Mouse (Mus musculus): ENCODE measurements around the gene Ank2.
"Not testable (repeated sequence)": the region's sequence is repeated elsewhere in the genome, so short reads cannot be mapped to it uniquely, and the experiment has no call there.

Ank2 gene

DNA sequence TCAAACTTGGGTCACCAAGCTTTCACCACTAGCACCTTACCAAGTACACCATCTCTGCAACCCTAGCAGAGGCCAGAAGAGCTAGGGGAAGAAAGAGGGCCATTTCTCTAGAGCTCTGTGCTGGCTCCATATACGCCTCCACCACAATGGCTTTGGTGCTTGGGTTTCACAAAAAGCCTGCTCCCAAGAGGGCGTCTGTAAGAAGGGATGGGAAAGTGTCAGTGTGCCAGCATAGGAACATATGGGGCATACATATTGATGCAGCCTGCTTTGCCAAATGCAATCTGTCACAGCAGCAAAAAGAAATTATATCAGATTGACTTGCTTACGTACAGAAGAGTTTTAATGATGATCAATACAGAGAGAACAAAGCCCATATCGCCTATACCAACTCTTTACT, 82.2 kb downstream of the Ank2 start:
- no peak for DNase-seq (ENCODE audit: inconsistent ontology term)

DNA sequence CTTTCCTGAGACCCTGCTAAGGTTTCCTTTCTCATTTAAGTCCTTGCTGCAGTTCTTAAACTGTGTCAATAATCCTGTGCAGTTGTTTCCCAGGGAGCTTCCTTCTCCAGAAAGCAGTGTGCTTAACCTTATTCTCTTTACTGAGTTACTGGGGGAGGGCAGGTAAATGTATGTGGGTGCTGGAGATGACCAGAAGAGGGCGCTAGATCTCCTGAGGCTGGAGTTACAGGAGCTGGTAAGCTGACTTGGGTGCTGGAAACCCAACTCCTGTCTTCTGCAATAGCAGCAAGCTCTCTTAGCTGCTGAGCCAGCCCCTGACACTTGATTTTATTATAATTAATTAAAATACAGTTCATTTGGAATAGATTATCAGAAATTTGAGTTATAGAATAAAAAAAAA, 84.7 kb downstream of the Ank2 start:
- no peak for DNase-seq (ENCODE audit: inconsistent ontology term)

DNA sequence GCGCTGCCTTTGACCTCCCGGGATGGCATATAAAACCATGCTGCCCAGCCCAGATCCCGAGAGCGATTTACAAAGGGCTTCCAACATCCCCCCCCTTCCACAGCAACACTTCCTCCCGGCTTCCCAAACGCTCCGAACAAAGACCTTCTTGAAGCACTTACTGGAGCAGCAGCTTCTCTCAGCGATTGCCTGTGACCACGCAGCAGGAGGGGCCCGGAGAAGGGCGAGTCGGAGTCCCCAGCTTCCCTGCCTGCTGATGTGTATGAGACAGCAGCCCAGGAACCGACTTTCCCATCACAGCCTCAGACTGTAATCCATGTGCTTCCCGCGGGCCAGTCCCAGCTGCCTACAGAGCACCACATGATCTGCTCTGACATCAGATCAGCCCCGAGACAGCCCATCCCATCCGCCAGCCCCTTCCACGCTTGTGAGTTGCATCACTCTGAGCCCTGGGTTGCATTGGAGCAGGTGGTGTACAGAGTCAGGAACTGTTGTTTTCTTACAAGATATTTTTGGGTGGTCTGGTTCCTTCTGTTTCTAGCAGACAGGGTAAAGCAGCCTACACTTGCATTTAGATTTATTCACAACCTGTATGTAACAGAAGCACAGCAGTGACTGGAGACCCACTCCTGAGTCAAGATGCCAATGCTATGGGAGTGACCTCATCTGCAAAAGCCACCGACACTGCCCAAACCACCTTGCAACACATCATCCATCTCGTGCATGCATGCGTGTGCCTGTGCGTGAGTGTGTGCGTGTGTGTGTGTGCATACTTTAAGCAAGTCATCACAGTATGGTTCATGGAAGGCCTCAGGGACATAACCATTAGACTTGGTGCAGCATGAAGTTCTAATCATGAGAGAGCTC, 90.2 kb downstream of the Ank2 start:
- peak; percentile 85 for DNase-seq (ENCODE audit: inconsistent ontology term)

DNA sequence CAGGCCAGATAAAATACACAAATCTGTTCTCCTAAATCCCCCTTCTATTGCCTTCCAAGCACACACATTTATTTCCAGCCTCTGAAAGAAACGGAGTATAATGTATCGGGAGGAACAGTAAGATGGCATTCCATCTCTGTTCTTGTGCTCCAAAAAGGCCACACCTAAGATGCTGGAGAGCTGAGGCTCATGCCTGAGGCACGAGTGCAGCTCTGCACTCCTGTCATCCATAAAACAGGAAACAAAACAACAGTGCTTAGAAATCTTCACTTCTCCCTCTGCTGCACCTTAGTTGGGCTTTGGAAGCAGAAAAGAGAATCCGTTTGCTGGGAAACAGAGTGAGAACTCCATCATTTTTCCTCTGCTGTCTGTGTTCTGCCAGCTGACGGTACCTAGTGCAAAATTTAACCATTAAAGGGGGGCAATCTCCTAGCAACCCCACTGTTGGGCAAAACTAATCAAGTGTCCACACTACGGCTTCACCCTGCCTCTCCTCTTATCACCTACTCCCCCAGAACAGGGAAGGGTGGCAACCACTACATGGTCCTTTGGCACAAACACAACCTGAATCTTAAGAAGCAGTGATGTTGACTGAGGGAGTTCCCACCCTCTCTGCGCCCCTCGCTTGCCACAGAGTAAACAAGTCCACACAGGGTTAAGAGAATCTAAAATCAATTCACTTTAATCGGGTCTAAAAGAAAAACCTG, 91.1 kb downstream of the Ank2 start:
- DNase-seq (ENCODE audit: inconsistent ontology term) = peak; percentile 22

DNA sequence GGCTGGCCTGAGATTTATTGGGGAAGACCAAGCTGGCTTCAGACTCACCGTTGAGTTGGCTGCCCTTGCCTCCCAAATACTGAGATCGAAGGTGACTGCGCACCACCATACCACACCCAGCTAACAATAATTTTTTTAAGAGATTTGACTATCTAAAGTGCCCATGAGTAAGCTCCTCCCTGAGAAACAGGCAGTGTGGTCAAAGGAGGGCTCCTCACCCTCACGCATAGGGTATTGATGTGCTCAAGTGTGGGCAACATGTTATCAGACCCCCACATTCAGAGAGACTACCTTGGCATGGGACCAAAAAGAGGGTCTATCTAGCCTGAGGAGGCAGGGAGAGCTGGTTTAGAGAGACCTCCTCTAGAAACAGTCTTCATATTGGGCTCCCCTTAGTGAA, 92.3 kb downstream of the Ank2 start:
- DNase-seq (ENCODE audit: inconsistent ontology term) = no peak

DNA sequence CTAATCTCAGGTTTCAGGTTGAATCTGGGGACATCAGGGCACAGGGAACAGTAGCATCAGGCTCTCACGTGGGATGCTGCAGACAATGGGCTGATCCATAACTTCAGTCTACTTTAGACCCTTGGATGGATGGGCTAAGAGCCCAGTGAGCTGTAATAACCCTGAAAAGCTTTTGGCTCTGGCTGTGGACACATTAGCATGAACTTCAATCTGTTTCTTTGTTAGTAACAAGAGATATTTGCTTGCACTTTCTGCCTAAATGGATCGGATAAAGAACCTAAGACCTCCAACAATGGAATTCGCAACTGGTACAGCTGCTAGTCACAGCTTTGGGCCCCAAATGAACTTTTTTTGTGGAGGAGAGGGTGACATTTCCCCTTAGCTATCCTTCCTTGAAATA, 94.8 kb downstream of the Ank2 start:
- DNase-seq (ENCODE audit: inconsistent ontology term) = peak; percentile 77

DNA sequence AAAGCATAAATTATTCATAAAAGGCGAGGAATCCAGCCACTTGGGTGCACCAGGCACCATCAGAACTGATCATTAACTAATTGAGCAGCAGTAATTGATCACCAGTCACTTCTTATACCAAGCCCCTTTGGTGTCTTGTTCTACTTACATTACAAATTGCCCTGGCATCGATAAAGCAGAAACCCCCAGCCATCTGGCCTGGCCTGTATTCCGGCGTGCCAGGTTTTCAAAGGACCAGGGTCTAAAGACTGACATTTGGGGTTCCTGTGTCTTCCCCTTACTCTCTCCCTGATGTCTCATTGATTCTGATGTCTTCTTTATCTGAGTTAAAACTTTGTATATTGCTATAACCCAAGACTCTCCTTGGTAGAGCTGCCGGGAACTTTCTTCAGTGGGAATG, 98.2 kb downstream of the Ank2 start:
- no peak for DNase-seq (ENCODE audit: inconsistent ontology term)

DNA sequence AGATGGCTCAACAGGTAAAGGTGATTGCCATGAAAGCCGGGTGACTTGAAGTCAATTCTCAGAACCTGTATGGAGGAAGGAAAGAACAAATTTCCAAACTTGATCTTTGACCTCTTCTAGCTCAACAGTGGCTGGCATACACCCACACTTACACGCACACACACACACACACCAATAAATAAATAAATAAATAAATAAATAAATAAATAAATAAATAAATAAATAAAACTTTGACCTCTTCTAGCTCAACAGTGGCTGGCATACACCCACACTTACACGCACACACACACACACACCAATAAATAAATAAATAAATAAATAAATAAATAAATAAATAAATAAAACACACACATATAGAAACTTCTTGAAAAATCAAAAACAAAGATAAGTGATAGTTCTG, 98.7 kb downstream of the Ank2 start:
- DNase-seq (ENCODE audit: inconsistent ontology term) = not testable (repeated sequence)

DNA sequence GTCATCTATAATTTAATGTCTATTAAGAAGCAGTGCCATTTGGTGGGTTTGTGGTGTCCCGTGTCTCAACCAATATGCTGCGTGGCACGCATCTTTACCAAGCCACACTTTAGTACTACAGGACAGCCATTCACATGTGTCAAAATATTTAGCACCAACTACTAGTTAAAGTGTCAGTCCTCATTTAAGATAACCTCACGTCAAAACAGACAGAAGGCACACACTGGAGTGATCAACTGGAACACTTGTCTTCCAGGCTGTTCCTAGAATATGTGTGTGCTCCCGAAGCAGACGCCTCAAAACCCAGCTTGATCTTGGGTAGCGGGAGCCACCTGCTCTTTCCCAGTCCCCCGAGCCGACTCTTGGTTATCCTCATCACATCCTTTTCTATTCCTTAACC, 101.4 kb downstream of the Ank2 start:
- no peak for DNase-seq (ENCODE audit: inconsistent ontology term)

DNA sequence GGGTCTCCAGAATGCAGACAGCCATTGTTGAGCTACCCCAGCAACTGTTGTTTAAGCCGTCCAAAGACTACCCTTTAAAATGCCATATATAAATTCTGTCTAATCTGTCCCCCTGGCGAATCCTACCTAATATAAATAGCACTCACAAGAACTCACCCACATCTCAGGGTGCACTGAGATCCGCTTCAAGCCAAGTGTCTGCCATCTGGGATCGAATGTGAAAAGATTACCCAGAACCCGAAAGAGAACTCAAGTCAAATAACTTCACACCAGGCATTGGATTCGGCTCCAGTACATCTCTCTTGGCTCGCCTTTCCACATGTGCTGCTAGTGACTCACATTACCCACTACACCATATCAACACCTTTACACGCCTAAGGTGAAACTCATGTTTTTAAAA, 103.9 kb downstream of the Ank2 start:
- DNase-seq (ENCODE audit: inconsistent ontology term) = no peak

DNA sequence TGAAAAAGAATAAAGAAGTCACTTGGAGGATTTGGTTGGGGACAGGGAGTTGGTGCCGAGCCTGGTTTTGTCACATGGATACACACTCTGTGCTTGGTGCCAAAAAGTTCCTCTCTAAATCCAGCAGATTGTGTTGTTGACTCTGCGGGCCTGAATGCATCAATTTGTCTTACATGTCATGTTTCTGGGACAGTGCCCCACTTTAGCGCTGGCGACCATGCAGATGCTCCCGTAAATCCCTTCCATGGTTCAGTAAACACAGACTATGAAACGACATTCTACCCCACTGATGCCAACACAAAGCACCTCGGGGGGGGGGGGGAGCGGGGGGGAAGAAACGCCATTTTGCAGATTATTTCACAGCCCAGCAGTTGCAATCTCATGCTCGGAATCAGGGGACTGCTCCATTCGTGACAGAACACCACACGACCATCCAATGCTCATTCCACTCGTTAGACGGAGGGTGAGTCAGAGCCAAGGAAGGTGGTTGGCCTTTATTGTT, 112.1 kb downstream of the Ank2 start:
- DNase-seq (ENCODE audit: inconsistent ontology term) = peak; percentile 94

DNA sequence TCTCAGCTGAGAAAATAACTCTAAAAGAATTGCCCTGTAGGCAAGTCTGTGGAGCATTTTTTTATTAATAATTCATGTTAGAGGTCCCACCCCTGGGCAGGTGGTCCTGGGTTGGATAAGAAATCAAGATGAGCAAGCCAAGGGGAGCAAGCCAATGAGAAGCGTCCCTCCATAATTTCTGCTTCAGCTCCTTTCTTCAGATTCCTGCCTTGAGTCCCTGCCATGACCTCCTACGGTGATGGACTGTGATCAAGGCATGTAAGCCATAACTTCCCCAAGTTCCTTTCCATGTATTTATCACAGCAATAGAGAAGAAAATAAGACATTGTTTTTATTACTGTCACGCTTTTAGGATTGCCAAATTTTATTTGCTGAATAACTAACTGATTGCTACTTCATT, 115.9 kb downstream of the Ank2 start:
- no peak for DNase-seq (ENCODE audit: inconsistent ontology term)

DNA sequence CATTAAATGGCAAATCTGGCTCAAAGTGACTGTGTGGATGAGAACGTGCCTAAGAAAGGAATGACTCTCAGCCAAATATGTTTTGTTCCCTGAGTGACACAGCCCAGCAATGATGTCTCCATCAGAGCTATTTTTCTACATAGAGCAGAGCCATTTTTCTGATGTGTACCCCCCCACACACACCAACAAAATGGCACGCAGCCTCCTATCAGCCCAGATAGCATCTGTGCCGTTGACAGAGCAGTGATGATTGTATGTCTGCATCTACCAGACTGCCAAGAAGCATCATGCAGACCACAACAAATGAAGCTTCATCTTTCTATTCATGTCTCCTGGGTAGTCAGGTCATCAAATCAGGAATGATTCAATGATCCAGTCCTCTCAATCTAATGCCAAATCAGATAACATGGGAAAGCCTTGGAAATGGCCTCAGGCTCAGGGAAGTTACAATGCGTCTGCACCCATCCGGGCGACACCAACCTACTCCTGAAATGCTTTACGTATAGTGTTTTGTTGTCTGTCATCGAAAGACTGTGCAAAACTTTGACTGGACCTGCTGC, 122.2 kb downstream of the Ank2 start:
- DNase-seq (ENCODE audit: inconsistent ontology term) = no peak

DNA sequence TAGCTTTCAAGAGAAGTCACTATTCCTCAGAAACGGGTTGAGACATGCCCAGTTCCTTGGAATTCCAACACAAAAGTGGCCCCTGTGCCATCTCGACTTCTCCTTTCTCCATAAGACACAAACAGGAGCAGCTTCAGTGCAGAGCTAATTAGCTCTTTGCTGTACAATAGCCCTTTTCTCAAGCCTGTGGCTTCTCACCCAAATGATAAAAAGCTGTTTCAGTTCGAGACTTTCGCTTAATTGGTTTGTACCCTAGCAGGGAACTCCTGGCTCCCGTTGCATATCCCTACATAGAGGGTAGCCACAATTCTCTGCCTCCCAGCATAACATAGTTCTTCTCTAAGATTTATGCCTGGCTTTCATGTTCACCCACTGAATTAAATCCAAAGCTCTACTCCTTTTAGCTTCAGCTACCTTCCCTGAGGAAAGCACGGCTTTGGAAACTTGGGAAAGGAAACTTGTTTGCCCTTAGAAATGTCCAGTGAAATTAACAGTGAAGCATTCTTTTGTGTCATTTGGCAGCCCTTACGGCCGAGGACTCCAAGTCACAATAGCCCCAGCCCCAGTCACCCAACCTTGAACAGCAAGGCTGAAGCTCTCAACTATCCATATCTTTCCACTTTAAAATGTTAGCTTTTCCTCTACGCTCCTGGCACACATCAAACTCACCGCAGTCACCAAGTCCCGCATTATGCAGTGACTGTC, 123.0 kb downstream of the Ank2 start:
- peak; percentile 76 for DNase-seq (ENCODE audit: inconsistent ontology term)

DNA sequence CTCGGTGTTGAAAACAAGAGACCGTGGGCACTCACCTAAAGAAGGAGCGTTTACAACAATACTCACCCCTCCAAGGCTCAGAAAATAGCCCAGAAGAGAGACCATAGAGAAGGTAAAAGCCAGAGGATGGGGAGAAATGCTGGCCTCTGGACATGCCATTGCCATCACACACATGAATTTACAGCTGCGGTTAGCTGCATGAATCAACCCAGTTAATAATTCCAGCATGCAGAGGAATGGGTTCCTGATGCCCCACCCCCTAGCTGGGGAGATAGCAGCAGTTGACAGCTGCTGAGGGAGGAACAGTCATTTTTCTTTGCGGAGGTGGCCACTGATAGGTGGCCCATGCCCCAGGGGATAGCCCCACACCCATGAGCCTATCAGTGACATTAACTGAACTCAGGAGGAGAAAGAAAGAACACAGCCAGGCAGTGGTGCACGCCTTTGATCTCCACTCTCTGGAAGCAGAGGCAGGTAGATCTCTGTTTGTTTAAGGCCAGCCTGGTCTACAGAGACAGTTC, 124.9 kb downstream of the Ank2 start:
- DNase-seq (ENCODE audit: inconsistent ontology term) = no peak

DNA sequence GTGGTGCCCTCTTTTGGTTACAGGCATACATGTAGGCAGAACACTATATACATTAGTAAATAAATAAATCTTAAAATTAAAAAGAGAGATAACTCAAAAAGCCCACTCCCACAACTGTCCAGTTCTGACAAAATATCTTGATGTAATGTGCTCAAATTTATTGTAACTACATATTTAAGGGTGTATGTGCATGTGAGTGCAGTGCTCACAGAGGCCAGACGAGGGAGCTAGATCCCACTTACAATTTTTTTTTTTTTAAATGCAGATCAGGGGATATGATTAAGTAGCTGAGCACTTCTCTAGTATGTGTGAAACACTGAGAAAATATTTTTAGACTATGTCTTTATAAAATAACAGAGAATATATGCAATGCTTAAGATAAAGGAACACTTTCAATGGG, 127.4 kb downstream of the Ank2 start:
- DNase-seq (ENCODE audit: inconsistent ontology term) = no peak

DNA sequence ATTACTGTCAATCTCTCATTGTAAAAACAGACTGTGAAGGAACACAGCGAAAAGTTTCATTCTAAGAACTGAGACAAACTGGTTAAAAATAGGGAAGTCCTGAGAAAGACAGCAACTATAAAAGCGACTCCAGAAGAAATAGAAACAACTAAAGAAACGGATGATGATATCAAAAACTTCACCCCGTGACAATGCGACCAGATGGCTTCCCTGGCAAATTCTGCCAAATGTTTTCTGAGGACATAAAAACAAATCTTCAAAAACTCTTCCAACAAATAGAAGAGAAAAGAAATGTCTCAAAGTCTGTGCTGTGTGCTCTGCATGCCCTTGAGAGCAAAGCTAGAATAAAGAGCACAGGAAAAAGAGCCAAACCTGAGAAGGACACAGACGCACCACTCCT, 129.6 kb downstream of the Ank2 start:
- no peak for DNase-seq (ENCODE audit: inconsistent ontology term)

DNA sequence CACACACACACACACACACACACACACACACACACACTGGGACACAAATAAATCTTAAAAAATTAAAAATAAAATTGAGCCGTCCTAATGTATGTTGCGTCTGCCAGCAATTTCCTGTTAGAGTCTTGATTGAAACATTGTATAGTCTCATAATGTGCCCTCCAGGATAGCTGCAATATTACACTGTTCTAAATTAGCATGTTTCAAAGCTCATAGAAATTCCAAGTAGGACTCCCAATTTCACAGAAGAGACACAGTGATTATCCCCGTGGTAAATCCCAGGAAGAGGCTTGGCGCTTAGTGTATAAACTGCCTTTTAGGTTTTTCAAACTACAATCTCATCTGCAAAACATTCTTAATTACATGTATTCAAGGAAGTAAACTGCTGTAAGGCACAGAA, 131.7 kb downstream of the Ank2 start:
- no peak for DNase-seq (ENCODE audit: inconsistent ontology term)

DNA sequence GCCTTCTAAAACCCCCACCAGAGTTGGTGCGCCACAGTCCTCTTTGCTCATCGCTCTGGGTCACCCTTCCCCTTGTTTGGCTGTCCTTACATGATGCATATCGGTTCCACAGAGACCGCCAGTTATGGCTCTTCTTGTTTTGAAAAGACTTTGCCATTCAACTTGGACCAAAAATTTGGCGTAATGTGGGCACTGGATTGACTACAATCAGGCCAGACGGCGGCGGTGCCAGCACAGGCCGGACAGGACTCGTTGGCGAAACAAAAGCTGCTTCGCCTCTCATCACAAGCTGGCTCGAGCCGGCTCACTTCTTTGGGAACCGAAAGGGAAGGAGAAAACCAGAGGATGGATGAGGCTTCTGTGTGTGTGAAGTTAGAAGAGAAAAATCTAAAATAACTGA, 135.6 kb downstream of the Ank2 start:
- peak; percentile 72 for DNase-seq (ENCODE audit: inconsistent ontology term)

DNA sequence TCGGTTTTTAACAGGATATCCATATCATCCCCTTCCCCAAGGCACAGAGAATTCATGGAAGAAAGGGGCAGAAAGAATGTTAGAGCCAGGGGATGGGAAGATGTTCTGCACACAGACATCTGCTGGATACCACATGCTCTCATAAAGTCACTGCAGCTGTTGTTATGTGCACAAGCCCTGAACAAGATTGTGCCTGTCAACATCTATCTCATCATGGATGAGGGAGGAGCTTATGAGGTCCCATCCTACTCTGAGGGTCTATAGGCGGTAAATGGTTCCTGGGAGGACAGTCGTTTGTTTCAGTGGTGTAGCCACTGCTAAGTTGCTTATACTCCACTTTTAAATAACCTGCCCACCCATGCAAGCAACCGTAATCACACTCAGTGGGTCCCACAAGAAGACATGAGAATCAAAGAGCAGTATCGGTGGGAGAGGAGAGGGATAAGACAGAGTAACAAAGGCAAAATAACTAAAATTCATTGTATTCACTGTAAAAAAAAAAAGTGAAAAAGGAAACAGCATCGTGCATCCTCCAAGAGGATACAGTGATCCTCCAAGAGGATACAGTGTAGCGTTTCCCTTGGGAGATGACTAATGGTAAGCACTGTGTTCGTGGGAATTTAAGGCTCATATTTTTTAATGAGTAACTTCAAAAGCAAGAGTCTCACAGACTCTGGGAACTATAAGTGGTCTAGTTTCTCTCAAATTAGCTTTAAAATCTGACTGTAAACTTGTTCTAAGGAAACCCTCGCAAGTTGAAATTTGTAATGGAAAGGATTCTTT, 136.3 kb downstream of the Ank2 start:
- no peak for DNase-seq (ENCODE audit: inconsistent ontology term)

DNA sequence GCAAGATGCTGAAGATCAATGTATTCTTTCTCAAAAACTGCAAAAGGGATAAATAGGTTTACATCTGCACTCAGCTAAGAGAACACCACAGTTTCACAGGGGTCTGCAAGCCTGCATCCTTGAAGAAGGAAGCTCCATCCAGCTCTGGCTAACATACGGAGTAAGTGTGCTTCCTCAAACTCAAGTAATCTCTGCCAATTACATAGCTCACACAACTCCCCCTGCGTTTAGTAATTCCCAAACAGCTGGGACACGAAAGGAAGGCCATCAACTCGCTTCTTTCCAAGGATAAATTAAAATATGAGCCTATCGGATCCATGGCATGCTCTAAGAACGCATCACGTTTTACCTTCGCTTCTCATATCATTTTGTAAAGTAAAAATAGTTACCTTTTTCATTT, 137.3 kb downstream of the Ank2 start:
- no peak for DNase-seq (ENCODE audit: inconsistent ontology term)
